Mouse (Mus musculus): Measurements from ENCODE around the gene Pappa. TPM values are rescaled to one million over a fixed set of nuclear protein-coding genes. Genes with fewer than 3 reads are reported as not detected.

Gene Pappa
- polyA plus RNA-seq, 1 experiment from 2014 or later, result 2.1 TPM

- Histone ChIP-seq H3K9me3 (no peaks in the 10 kb centered on the region), H3K27ac (no peak overlapping the region), H3K4me3 (no peak overlapping the region), H3K27me3 (ENCODE audit: poor library complexity, severe bottlenecking) (peaks cover 26% of the 10 kb centered on the region), H3K36me3 (replicated peaks) (0 out of 2 replicates have a peak, but pooled peaks cover 2% of the 10 kb centered on the region), H3K4me1 (no peaks in the 10 kb centered on the region)
- DNase-seq (ENCODE audit: extremely low spot score, low spot score), result no peak
- 86% methylated on average over 3 of the region's 3 CpGs for WGBS
These were observed 8.7 kb downstream of the Pappa start for GRCm38 (mm10) chr4:65132657-65133056.

GRCm38 (mm10) chr4:65134358-65134757 is 10.4 kb downstream of the Pappa start:
- H3K4me3 ChIP-seq, result no peak overlapping the region
- H3K9me3 ChIP-seq, result no peaks in the 10 kb centered on the region
- H3K27ac ChIP-seq, result no peak overlapping the region
- H3K36me3 ChIP-seq (replicated peaks), result no peaks in the 10 kb centered on the region
- H3K4me1 ChIP-seq, result no peaks in the 10 kb centered on the region
- 91% methylated on average over 5 of the region's 5 CpGs for WGBS
- no peak for DNase-seq (ENCODE audit: extremely low spot score, low spot score)
- H3K27me3 ChIP-seq (ENCODE audit: poor library complexity, severe bottlenecking), result peaks cover 9% of the 10 kb centered on the region

GRCm38 (mm10) chr4:65135109-65135508 is 11.1 kb downstream of the Pappa start:
- WGBS, result 76% methylated on average over 5 of the region's 5 CpGs
- Histone ChIP-seq H3K27ac (no peak overlapping the region), H3K9me3 (no peaks in the 10 kb centered on the region), H3K4me1 (no peaks in the 10 kb centered on the region), H3K36me3 (replicated peaks) (peaks cover 5% of the 10 kb centered on the region; the same call in 1 of the 2 replicates), H3K27me3 (ENCODE audit: poor library complexity, severe bottlenecking) (peaks cover 1% of the 10 kb centered on the region; the same call in 1 of the 2 replicates), H3K4me3 (no peak overlapping the region)
- no peak for DNase-seq (ENCODE audit: extremely low spot score, low spot score)

- H3K27me3 ChIP-seq (ENCODE audit: poor library complexity, severe bottlenecking), result no peaks in the 10 kb centered on the region
- H3K4me3 ChIP-seq, result no peak overlapping the region
- 92% methylated on average over 3 of the region's 3 CpGs for WGBS
- DNase-seq (ENCODE audit: extremely low spot score, low spot score), result no peak
- peaks cover 5% of the 10 kb centered on the region; the same call in 1 of the 2 replicates for H3K36me3 ChIP-seq (replicated peaks)
- H3K27ac ChIP-seq, result no peak overlapping the region
- no peaks in the 10 kb centered on the region for H3K9me3 ChIP-seq
- no peaks in the 10 kb centered on the region for H3K4me1 ChIP-seq
These were observed 12.6 kb downstream of the Pappa start for GRCm38 (mm10) chr4:65136541-65136940.

- Histone ChIP-seq H3K27me3 (ENCODE audit: poor library complexity, severe bottlenecking) (no peaks in the 10 kb centered on the region), H3K4me3 (no peak overlapping the region), H3K36me3 (replicated peaks) (no peaks in the 10 kb centered on the region), H3K4me1 (no peaks in the 10 kb centered on the region), H3K9me3 (no peaks in the 10 kb centered on the region), H3K27ac (no peak overlapping the region)
- DNase-seq (ENCODE audit: extremely low spot score, low spot score), result no peak
- 71% methylated on average over 1 of the region's 1 CpGs for WGBS
These were observed 23.0 kb downstream of the Pappa start for GRCm38 (mm10) chr4:65146936-65147335.

GRCm38 (mm10) chr4:65153601-65154000 is 29.6 kb downstream of the Pappa start:
- no peak overlapping the region for H3K4me3 ChIP-seq
- WGBS, result 84% methylated on average over 2 of the region's 2 CpGs
- H3K9me3 ChIP-seq, result no peaks in the 10 kb centered on the region
- H3K27ac ChIP-seq, result no peak overlapping the region
- no peaks in the 10 kb centered on the region for H3K4me1 ChIP-seq
- H3K27me3 ChIP-seq (ENCODE audit: poor library complexity, severe bottlenecking), result no peaks in the 10 kb centered on the region
- H3K36me3 ChIP-seq (replicated peaks), result peaks cover 14% of the 10 kb centered on the region
- no peak for DNase-seq (ENCODE audit: extremely low spot score, low spot score)

GRCm38 (mm10) chr4:65156231-65156630 is 32.3 kb downstream of the Pappa start:
- H3K9me3 ChIP-seq, result no peaks in the 10 kb centered on the region
- 94% methylated on average over 10 of the region's 10 CpGs for WGBS

GRCm38 (mm10) chr4:65158651-65159050 is 34.7 kb downstream of the Pappa start:
- Histone ChIP-seq H3K9me3 (no peaks in the 10 kb centered on the region), H3K4me1 (no peaks in the 10 kb centered on the region), H3K4me3 (no peak overlapping the region), H3K27me3 (ENCODE audit: poor library complexity, severe bottlenecking) (no peaks in the 10 kb centered on the region), H3K27ac (no peak overlapping the region), H3K36me3 (replicated peaks) (peaks cover 14% of the 10 kb centered on the region)
- 88% methylated on average over 3 of the region's 3 CpGs for WGBS
- no peak for DNase-seq (ENCODE audit: extremely low spot score, low spot score)

More at GRCm38 (mm10) chr4:65156231-65156630, 32.3 kb downstream of the Pappa start:
- Histone ChIP-seq H3K4me1 (no peaks in the 10 kb centered on the region), H3K27ac (no peak overlapping the region), H3K36me3 (replicated peaks) (peaks cover 14% of the 10 kb centered on the region), H3K4me3 (no peak overlapping the region), H3K27me3 (ENCODE audit: poor library complexity, severe bottlenecking) (no peaks in the 10 kb centered on the region)
- DNase-seq (ENCODE audit: extremely low spot score, low spot score), result no peak

- DNase-seq (ENCODE audit: extremely low spot score, low spot score), result no peak
These were observed 35.5 kb downstream of the Pappa start for GRCm38 (mm10) chr4:65159481-65159880.

GRCm38 (mm10) chr4:65163698-65164097 is 39.7 kb downstream of the Pappa start:
- Histone ChIP-seq H3K4me3 (no peak overlapping the region), H3K27me3 (ENCODE audit: poor library complexity, severe bottlenecking) (no peaks in the 10 kb centered on the region), H3K27ac (no peak overlapping the region), H3K36me3 (replicated peaks) (no peaks in the 10 kb centered on the region; the same call in 1 of the 2 replicates), H3K4me1 (no peaks in the 10 kb centered on the region), H3K9me3 (no peaks in the 10 kb centered on the region)
- WGBS, result 85% methylated on average over 3 of the region's 3 CpGs
- no peak for DNase-seq (ENCODE audit: extremely low spot score, low spot score)

More at GRCm38 (mm10) chr4:65159481-65159880, 35.5 kb downstream of the Pappa start:
- no peaks in the 10 kb centered on the region for H3K4me1 ChIP-seq
- no peak overlapping the region for H3K4me3 ChIP-seq
- no peak overlapping the region for H3K27ac ChIP-seq
- H3K27me3 ChIP-seq (ENCODE audit: poor library complexity, severe bottlenecking), result no peaks in the 10 kb centered on the region
- peaks cover 14% of the 10 kb centered on the region for H3K36me3 ChIP-seq (replicated peaks)
- WGBS, result 77% methylated on average over 5 of the region's 5 CpGs
- no peaks in the 10 kb centered on the region for H3K9me3 ChIP-seq

- H3K9me3 ChIP-seq, result no peaks in the 10 kb centered on the region
- WGBS, result 92% methylated on average over 3 of the region's 3 CpGs
These were observed 42.4 kb downstream of the Pappa start for GRCm38 (mm10) chr4:65166288-65166835.

GRCm38 (mm10) chr4:65174505-65174904 is 50.5 kb downstream of the Pappa start:
- Histone ChIP-seq H3K27me3 (ENCODE audit: poor library complexity, severe bottlenecking) (no peaks in the 10 kb centered on the region), H3K36me3 (replicated peaks) (no peaks in the 10 kb centered on the region), H3K4me1 (no peaks in the 10 kb centered on the region), H3K9me3 (no peaks in the 10 kb centered on the region), H3K4me3 (no peak overlapping the region), H3K27ac (no peak overlapping the region)
- 95% methylated on average over 3 of the region's 3 CpGs for WGBS
- DNase-seq (ENCODE audit: extremely low spot score, low spot score), result no peak

More at GRCm38 (mm10) chr4:65166288-65166835, 42.4 kb downstream of the Pappa start:
- Histone ChIP-seq H3K36me3 (replicated peaks) (no peaks in the 10 kb centered on the region), H3K27me3 (ENCODE audit: poor library complexity, severe bottlenecking) (no peaks in the 10 kb centered on the region), H3K27ac (no peak overlapping the region), H3K4me3 (no peak overlapping the region), H3K4me1 (no peaks in the 10 kb centered on the region)
- DNase-seq (ENCODE audit: extremely low spot score, low spot score), result no peak

- Histone ChIP-seq H3K36me3 (replicated peaks) (peaks cover 5% of the 10 kb centered on the region), H3K9me3 (no peaks in the 10 kb centered on the region)
- DNase-seq (ENCODE audit: extremely low spot score, low spot score), result no peak
These were observed 54.2 kb downstream of the Pappa start for GRCm38 (mm10) chr4:65178146-65178545.

More at GRCm38 (mm10) chr4:65178146-65178545, 54.2 kb downstream of the Pappa start:
- no peaks in the 10 kb centered on the region; the same call in 1 of the 2 replicates for H3K27me3 ChIP-seq (ENCODE audit: poor library complexity, severe bottlenecking)
- peaks cover 11% of the 10 kb centered on the region for H3K4me1 ChIP-seq
- H3K27ac ChIP-seq, result no peak overlapping the region
- WGBS, result 63% methylated on average over 1 of the region's 1 CpGs
- no peak overlapping the region for H3K4me3 ChIP-seq

Data from forebrain, embryonic 10.5 days (tissue).